Mouse (Mus musculus): ENCODE measurements around the gene Olfr166.
"Not testable (repeated sequence)": the region's sequence is repeated elsewhere in the genome, so short reads cannot be mapped to it uniquely, and the experiment has no call there.

The Olfr166 gene

GRCm38 (mm10) chr16:19483394-19483793 lies at the start of gene Olfr166:
TSS of gene Olfr166 (plus strand) at chr16:19483694.
- no peak for DNase-seq (ENCODE audit: low spot score in 2 of 2)

GRCm38 (mm10) chr16:19458741-19459140 lies 24.8 kb upstream of the Olfr166 start:
- DNase-seq (ENCODE audit: low spot score in 2 of 2): not testable (repeated sequence)

- DNase-seq (ENCODE audit: low spot score in 2 of 2): no peak
Observed at GRCm38 (mm10) chr16:19464365-19464764, 19.1 kb upstream of the Olfr166 start.

- no peak for DNase-seq (ENCODE audit: low spot score in 2 of 2)
Observed at GRCm38 (mm10) chr16:19522166-19522565, 38.7 kb downstream of the Olfr166 start, which contains the start of gene Olfr167. TSS of gene Olfr167 (minus strand) at chr16:19522266.

- DNase-seq (ENCODE audit: low spot score in 2 of 2): no peak
Observed at GRCm38 (mm10) chr16:19535455-19535854, 52.0 kb downstream of the Olfr166 start, which contains the start of gene Olfr168. TSS of gene Olfr168 (minus strand) at chr16:19535555.
